12 mouse cellular contexts compared by ENCODE assay signal in genomic region chr11:88587710-88588109, GRCm38 (mm10).
A peak's percentile ranks its signal among the peaks of the same experiment; 100 is the strongest.
DNase-seq lines count a peak whose midpoint lies in the region; ATAC-seq and TF ChIP-seq lines count a peak whose summit lies in the region.
"Had no signal": no experiment of that assay in that cellular context is flagged by ENCODE, and none has a peak within 500 bp of the region (broad histone marks: within the 10 kb centered on the region; RNA-seq: fewer than 3 reads in every experiment).

No protein-coding gene starts in this region.

- no peak for TF ChIP-seq CTCF in layer of hippocampus, adult 2 months (conservative IDR thresholded peaks at IDR 0.05)
- no peak for TF ChIP-seq CTCF in forebrain, postnatal 0 days (IDR thresholded peaks at IDR 0.05; ENCODE audit: low read depth)
- TF ChIP-seq CTCF in kidney, postnatal 0 days (IDR thresholded peaks at IDR 0.05; ENCODE audit: low read depth): no peak
- TF ChIP-seq CTCF in cerebellum, adult 2 months (IDR thresholded peaks at IDR 0.05; ENCODE audit: borderline replicate concordance, insufficient read depth, low read depth, low read length): no peak

- 50% methylated on average over 5 of the region's 5 CpGs for WGBS in forebrain, postnatal 0 days
- WGBS in kidney, postnatal 0 days: 72% methylated on average over 5 of the region's 5 CpGs
- WGBS in neural tube, embryonic 14.5 days: 36% methylated on average over 5 of the region's 5 CpGs
- whole genome bisulfite sequencing in cerebellum, adult 2 months: 73% methylated on average over 5 of the region's 5 CpGs

- no peak for DNase-seq in layer of hippocampus, adult 2 months (ENCODE audit: low spot score in 2 of 2)
- DNase-seq in layer of hippocampus, adult 11-12 months (ENCODE audit: low spot score): no peak
- DNase-seq in forebrain, postnatal 0 days: no peak
- no peak for DNase-seq in kidney, postnatal 0 days (ENCODE audit: low spot score)
- DNase-seq in thymus, postnatal 0 days (ENCODE audit: low spot score): no peak
- no peak for DNase-seq in cerebellum, adult 2 months
- no peak for DNase-seq in testis, postnatal 10 days (ENCODE audit: low spot score)
- DNase-seq: B cell, adult 2 months; lung, postnatal 10 days; right cerebral cortex, postnatal 25 days had no signal

- no peaks in the 10 kb centered on the region for H3K9me3 ChIP-seq in forebrain, postnatal 0 days (ENCODE audit: low read length)
- no peaks in the 10 kb centered on the region for H3K9me3 ChIP-seq in kidney, postnatal 0 days (replicated peaks; ENCODE audit: low read length)
- H3K9me3 ChIP-seq in neural tube, embryonic 14.5 days (ENCODE audit: control insufficient read depth, low read length): no peaks in the 10 kb centered on the region

- H3K4me3 ChIP-seq in layer of hippocampus, adult 2 months: no peak overlapping the region
- H3K4me3 ChIP-seq in forebrain, postnatal 0 days (ENCODE audit: low read depth, low read length): no peak overlapping the region
- no peak overlapping the region for H3K4me3 ChIP-seq in kidney, postnatal 0 days (replicated peaks; ENCODE audit: low read depth, low read length)
- no peak overlapping the region for H3K4me3 ChIP-seq in neural tube, embryonic 14.5 days (ENCODE audit: low read depth, low read length)
- H3K4me3 ChIP-seq in cerebellum, adult 2 months (replicated peaks; ENCODE audit: insufficient read depth, low read depth, low read length): no peak overlapping the region

- no peak overlapping the region for H3K4me2 ChIP-seq in forebrain, postnatal 0 days (ENCODE audit: low read depth)
- H3K4me2 ChIP-seq in kidney, postnatal 0 days (ENCODE audit: low read length): no peak overlapping the region
- no peak overlapping the region for H3K4me2 ChIP-seq in neural tube, embryonic 14.5 days (ENCODE audit: low read depth, low read length)

- no peaks in the 10 kb centered on the region for H3K36me3 ChIP-seq in forebrain, postnatal 0 days (ENCODE audit: insufficient read depth)
- H3K36me3 ChIP-seq in kidney, postnatal 0 days (ENCODE audit: insufficient read depth, low read length): peaks cover 3% of the 10 kb centered on the region; the same call in 1 of the 2 replicates
- no peaks in the 10 kb centered on the region; the same call in 1 of the 2 replicates for H3K36me3 ChIP-seq in neural tube, embryonic 14.5 days (ENCODE audit: control insufficient read depth, insufficient read depth, low read length)

- no peaks in the 10 kb centered on the region for H3K27me3 ChIP-seq in forebrain, postnatal 0 days (ENCODE audit: insufficient read depth, low read length)
- no peaks in the 10 kb centered on the region for H3K27me3 ChIP-seq in kidney, postnatal 0 days (ENCODE audit: insufficient read depth, low read length)
- no peaks in the 10 kb centered on the region for H3K27me3 ChIP-seq in neural tube, embryonic 14.5 days (ENCODE audit: control insufficient read depth, insufficient read depth, low read length)
- H3K27me3 ChIP-seq in cerebellum, adult 2 months (ENCODE audit: control insufficient read depth, insufficient read depth, low read length): no peaks in the 10 kb centered on the region

- ATAC-seq in forebrain, postnatal 0 days: no peak
- ATAC-seq in kidney, postnatal 0 days (replicated peaks; ENCODE audit: low FRiP score, low read depth): no peak
- no peak for ATAC-seq in neural tube, embryonic 14.5 days (ENCODE audit: low read depth)
- ATAC-seq: intestine, postnatal 0 days had no signal

- H3K27ac ChIP-seq in layer of hippocampus, adult 2 months: peak overlapping the region; percentile 88
- H3K27ac ChIP-seq in forebrain, postnatal 0 days (ENCODE audit: low read depth, low read length): peak overlapping the region; percentile 60
- H3K27ac ChIP-seq in kidney, postnatal 0 days: peak overlapping the region; percentile 33; the same call in 1 of the 2 replicates
- H3K27ac ChIP-seq in neural tube, embryonic 14.5 days (ENCODE audit: low read depth, low read length): peak overlapping the region; percentile 70
- no peak overlapping the region for H3K27ac ChIP-seq in cerebellum, adult 2 months (ENCODE audit: insufficient read depth, low read length)

- no peak for TF ChIP-seq POLR2A in cerebellum, adult 2 months (IDR thresholded peaks at IDR 0.05; ENCODE audit: borderline replicate concordance, insufficient read depth, low read length)

- H3K9ac ChIP-seq in forebrain, postnatal 0 days: no peak overlapping the region
- H3K9ac ChIP-seq in kidney, postnatal 0 days (ENCODE audit: low read depth, low read length): no peak overlapping the region
- H3K9ac ChIP-seq in neural tube, embryonic 14.5 days (replicated peaks; ENCODE audit: low read depth, low read length): no peak overlapping the region

- peaks cover 24% of the 10 kb centered on the region for H3K4me1 ChIP-seq in forebrain, postnatal 0 days (ENCODE audit: insufficient read depth)
- H3K4me1 ChIP-seq in kidney, postnatal 0 days (replicated peaks; ENCODE audit: insufficient read depth, low read length): peaks cover 69% of the 10 kb centered on the region
- peaks cover 82% of the 10 kb centered on the region for H3K4me1 ChIP-seq in neural tube, embryonic 14.5 days (ENCODE audit: control insufficient read depth, insufficient read depth, low read length)
- H3K4me1 ChIP-seq in cerebellum, adult 2 months (ENCODE audit: control insufficient read depth, insufficient read depth, low read length): peaks cover 38% of the 10 kb centered on the region
